Mouse (Mus musculus) adrenal gland, adult 2 months (tissue): ENCODE measurements at regions not wholly inside any gene's neighbourhood (a gene's known extent, or its start where the extent isn't known, plus 50 kb on each side); places are given as distances from the start of the nearest gene placed in this dataset.

Experiments
- DNase-seq: peaks from one replicate; pipeline ENCODE4 v3.0.0; 2021

GRCm38 (mm10) chr3:48207950-48208349 is 1549.2 kb downstream of the Pcdh18 start:
- no peak for DNase-seq

GRCm38 (mm10) chr3:48194300-48194699 is 1562.8 kb downstream of the Pcdh18 start:
- DNase-seq: no peak

GRCm38 (mm10) chr3:48144885-48145284 is 1612.2 kb downstream of the Pcdh18 start:
- DNase-seq: no peak

- DNase-seq: no peak
Measured at GRCm38 (mm10) chr3:48134938-48135337, 1622.2 kb downstream of the Pcdh18 start.

GRCm38 (mm10) chr3:48124263-48124662 is 1632.9 kb downstream of the Pcdh18 start:
- no peak for DNase-seq

- DNase-seq: no peak
Measured at GRCm38 (mm10) chr3:48100847-48101246, 1652.8 kb upstream of the Pabpc4l start.

- DNase-seq: peak; percentile 2
Measured at GRCm38 (mm10) chr3:48080616-48081015, 1632.6 kb upstream of the Pabpc4l start.

- no peak for DNase-seq
Measured at GRCm38 (mm10) chr3:48075306-48075705, 1627.3 kb upstream of the Pabpc4l start.

GRCm38 (mm10) chr3:48068628-48069027 is 1620.6 kb upstream of the Pabpc4l start:
- DNase-seq: no peak
